Mouse (Mus musculus) myocyte (in vitro differentiated cells): ENCODE measurements at regions not wholly inside any gene's neighbourhood (a gene's known extent, or its start where the extent isn't known, plus 50 kb on each side); places are given as distances from the start of the nearest gene placed in this dataset.

Experiments used
- E2F4 ChIP-seq: IDR thresholded peaks from one replicate; pipeline ENCODE4 v1.6.1; 2011; ENCODE audit warnings: mild to moderate bottlenecking, control low read depth, moderate library complexity; ENCODE audit not compliant: insufficient read depth
- MYOD1 ChIP-seq, 3 experiments: IDR thresholded peaks; one replicate each; pipeline ENCODE4 v1.6.1; 2011; ENCODE audit warnings: control low read depth in 2 of 3, low read depth in 2 of 3, mild to moderate bottlenecking in 2 of 3, moderate library complexity in 1 of 3; ENCODE audit not compliant: insufficient read length in 2 of 3, control insufficient read depth in 1 of 3
- POLR2A ChIP-seq: IDR thresholded peaks from one replicate; pipeline ENCODE4 v1.6.1; 2011; ENCODE audit warnings: low read depth, mild to moderate bottlenecking, control low read depth, moderate library complexity; ENCODE audit not compliant: insufficient read length
- SRF ChIP-seq: IDR thresholded peaks from one replicate; pipeline ENCODE4 v1.6.1; 2011; ENCODE audit warnings: low read depth; ENCODE audit not compliant: control insufficient read depth, insufficient read length

DNA sequence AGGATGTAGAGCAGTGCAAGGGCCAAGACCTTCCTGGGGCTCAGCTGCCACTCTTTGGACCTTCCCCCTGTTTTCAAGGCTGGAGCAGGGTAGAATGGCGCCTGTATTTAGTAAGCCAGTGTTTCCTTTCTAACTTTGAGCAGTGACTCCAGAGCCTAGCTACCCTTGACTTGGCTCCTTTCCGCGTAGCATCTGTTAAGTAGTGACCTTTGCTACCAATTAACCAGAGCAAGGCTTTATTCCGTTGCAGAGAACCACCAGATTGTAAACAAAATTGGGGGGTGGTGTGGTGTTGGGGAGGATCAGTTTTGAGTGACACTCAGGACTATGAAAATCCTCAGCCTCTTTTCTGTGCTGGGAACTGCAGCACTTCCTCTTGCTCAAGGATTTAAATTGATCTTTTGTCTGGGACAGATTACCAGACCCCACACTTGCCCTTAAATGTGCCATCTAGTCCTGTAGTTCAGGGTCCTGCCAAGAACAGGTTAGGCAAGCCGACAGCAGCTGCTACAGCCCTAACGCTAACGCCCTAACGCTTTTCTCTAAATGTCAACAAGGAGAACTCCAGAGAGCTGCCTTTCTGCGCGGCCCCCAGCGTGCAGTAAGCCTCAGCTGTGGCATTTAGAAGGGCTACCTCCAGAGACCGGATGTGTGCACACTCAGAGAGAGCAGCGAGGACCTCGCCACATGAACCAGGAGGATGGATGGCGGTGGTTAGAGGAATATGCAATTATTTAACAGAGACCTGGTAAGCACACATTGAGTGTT, 59.9 kb upstream of the Fut8 start:
- no peak for TF ChIP-seq E2F4
- no peak for TF ChIP-seq POLR2A
- TF ChIP-seq SRF: no peak
- TF ChIP-seq MYOD1 (IDR thresholded peaks at IDR 0.05; ENCODE audit: control insufficient read depth in 1 of 3, insufficient read length in 2 of 3, low read depth in 2 of 3): no peak
